Mouse (Mus musculus) erythroblast, adult 5-6 weeks (primary cell): Measurements from ENCODE around the gene Lnx2. TPM values are rescaled to one million over a fixed set of nuclear protein-coding genes. Genes with fewer than 3 reads are reported as not detected.

Source experiments
- ATAC-seq: replicated peaks from 2 replicates; pipeline ENCODE4 v1.8.0; 2016; ENCODE audit warnings: moderate number of reproducible peaks, mild to moderate bottlenecking, moderate TSS enrichment, inconsistent platforms; ENCODE audit not compliant: poor library complexity, low FRiP score, severe bottlenecking
- total RNA-seq, 2 experiments: library from RNA; stranded (forward) in 1 of 2; stranded (reverse) in 1 of 2; fragments of 150-400 nt in 1 of 2; fragments of 200-764, 138-1000 nt in 1 of 2; gene quantifications; 2 replicates each; pipeline versions ENCODE4 v1.2.3 to v1.2.4; 2015 to 2017; ENCODE audit warnings: low replicate concordance in 2 of 2

Gene Lnx2
- total RNA-seq, 2 experiments from 2014 or later = 1.8 to 6.5 TPM

DNA sequence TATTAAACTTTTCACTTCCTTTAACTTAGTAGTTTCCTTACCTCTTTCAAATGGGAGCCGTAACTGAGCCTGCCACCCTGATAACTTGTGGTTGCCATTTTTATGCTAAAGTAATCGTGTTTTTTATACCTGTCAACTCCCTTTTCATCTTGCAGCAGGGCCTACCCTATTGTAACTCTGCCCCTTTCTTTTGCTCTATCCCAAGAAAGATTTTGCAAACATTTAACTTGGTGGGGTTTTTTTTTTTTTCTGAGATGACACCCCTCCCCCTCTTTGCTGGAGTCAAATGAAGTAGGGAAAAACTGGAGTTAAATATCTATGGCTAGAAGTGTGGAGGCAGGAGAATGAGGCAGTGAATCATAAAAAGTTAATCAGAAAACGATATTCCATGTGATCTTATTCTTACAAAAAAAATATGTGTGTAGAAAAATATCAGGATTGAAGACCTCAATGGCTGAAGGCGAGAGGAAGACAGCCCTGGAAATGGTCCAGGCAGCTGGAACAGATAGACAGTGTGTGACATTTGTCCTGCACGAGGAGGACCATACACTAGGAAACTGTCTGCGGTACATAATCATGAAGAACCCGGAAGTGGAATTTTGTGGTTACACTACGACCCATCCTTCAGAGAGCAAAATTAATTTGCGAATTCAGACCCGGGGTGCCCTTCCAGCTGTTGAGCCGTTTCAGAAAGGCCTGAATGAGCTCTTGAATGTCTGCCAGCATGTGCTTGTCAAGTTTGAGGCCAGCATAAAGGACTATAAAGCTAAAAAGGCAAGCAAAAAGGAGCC lies 1.9 kb upstream of the Lnx2 start:
- ATAC-seq = no peak

- peak; percentile 80 for ATAC-seq
These were observed 1.1 kb upstream of the Lnx2 start for GRCm38 (mm10) chr5:147077305-147078034.

DNA sequence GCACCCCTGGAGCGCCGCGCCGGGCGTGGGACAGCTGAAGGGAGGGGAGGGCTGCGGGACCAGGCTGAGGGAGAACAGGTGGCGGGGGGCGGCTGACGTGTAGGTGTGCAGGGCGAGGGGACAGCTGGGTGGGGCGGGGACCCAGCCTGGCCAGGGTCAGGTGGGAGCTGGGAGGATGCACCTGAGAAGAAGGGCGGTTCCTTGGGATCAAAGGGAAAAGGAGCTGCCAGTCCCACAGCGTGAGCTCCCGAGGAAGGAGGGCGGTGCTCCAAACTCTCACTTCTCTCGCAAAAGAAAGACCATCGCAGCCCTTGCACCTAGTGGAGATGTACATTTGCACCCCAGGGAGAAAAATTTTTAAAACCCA lies 396 bp upstream of the Lnx2 start, which contains the start of gene Polr1d:
Gene Polr1d, plus strand, starts transcription at position 252 of the 367 bp plus-strand sequence.
- ATAC-seq = peak; percentile 19; the same call in 1 of the 2 replicates

DNA sequence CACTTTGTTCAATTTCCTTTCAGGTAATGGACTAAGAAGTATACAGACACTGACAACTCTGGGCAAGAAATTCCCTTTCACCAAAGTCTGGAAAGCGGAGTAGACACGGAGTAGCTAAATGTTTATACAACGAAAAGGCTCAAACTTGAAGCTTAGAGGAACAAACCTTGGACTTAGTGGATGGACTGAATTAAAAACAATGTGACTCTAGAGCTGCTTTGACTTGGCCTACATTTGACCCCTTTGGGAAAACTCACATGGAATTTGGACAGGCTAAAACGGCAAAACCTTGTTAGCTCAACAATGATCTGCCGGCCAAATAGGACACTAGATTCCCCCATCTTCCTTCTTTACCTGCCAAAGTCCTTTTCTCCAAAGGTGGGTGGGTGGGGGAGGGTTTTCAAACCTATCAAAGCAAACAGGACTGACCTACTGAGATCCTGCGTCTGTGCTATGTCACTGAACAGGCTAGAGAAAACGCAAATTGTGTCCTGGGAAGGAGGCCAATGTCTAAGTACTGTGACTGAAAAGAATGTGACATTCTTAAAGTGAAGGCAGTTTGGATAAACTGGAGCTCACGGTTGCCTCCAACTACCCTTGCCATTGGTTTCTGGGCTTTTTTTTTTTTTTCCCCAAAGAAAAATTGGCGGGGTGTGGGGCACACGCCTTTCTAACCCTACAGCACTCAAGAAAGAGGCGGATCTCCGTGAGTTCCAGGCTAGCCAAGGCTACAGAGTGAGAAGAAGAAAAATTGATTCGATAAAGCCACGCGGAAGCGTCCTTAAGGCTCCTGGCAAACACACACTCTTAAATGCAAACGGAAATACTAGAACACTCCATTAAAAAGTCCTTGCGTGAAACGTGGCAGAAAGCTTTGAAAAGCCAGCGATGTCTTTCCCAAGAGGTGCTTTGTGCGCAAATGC lies 1.0 kb downstream of the Lnx2 start:
- no peak for ATAC-seq

- no peak for ATAC-seq
These were observed 2.6 kb downstream of the Lnx2 start for GRCm38 (mm10) chr5:147073805-147074204.

DNA sequence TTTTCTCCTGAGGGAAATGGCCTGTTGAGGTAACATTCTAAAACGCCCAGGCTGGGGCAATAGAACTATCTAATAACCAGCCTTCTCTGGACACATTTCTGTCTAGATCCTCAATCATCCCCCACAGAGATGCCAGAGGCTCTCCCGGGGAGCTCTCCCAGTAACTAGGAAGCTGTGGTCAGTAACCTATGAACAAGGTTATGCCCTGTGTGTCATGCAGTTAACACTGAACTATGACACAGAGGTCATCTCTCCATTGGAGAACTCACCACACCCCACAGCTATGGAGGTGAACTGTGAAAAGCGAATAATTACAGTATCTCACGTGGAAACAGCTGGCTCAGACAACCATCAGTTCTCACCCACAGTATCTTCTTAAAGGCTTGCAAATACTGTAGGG lies 4.5 kb downstream of the Lnx2 start:
- no peak for ATAC-seq

DNA sequence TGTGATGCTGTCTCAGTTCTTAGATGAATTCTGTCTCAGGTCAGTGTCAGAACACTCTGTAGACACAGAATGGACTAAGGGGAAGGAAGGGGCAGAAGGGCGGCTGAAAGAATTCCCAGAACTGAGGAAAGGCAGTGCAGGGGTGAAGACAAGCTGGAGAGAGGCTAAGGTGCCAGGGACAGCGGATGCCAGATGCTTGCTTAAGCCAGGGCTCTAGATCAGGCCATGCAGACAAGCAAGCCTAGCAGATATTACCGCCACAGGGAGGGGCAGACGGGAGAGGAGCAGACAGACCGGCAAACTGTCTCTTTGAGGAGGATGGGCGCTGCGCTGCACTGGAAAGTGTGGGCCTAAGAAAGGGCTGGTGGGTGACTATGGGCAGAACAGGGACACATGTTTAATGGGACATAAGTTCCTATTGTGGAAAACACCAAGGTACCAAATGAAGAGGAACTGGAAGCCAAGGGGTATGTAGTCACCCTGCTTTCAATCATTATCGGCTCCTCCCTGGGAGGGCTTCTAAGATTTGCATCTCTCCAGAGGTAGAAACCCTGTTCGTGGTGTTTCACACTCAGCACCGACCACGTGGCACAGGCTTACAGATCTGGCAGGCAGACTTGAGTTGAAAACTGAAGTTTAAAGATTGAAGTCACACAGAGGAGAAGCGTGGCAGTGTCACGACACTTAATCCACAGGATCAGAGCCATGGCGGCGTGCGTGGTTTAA lies 5.4 kb downstream of the Lnx2 start:
- ATAC-seq = no peak

- no peak for ATAC-seq
These were observed 7.5 kb downstream of the Lnx2 start for GRCm38 (mm10) chr5:147068876-147069275.

GRCm38 (mm10) chr5:147066965-147067364 lies 9.4 kb downstream of the Lnx2 start:
- no peak for ATAC-seq

DNA sequence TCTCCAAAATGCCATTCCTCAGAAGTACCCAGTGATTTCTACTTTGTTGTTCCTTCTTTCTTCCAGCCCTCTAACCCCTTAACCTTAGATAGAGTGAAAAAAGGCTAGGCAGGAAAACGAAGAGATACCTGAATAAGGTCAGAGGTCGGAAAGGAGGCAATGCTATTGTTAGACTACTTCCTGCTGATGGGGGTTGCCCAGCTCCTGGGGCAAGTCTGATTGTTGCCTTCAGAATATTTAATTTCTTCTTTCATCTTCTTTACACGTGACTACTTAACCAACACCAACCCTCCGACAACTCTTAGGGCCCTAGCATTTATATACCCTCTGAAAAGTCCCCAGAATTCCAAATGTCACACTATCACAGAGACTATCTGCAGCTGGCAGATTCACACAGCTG lies 10.3 kb downstream of the Lnx2 start:
- ATAC-seq = no peak

GRCm38 (mm10) chr5:147063215-147063661 lies 13.1 kb downstream of the Lnx2 start:
- ATAC-seq = no peak

- ATAC-seq = no peak
These were observed 16.4 kb downstream of the Lnx2 start for GRCm38 (mm10) chr5:147060024-147060423.

- ATAC-seq = no peak
These were observed 17.1 kb downstream of the Lnx2 start for GRCm38 (mm10) chr5:147059319-147059718.

- no peak for ATAC-seq
These were observed 17.7 kb downstream of the Lnx2 start for GRCm38 (mm10) chr5:147058661-147059060.

GRCm38 (mm10) chr5:147057626-147058414 lies 18.6 kb downstream of the Lnx2 start:
- ATAC-seq = no peak

GRCm38 (mm10) chr5:147056712-147057290 lies 19.6 kb downstream of the Lnx2 start:
- no peak for ATAC-seq

- no peak for ATAC-seq
These were observed 20.7 kb downstream of the Lnx2 start for GRCm38 (mm10) chr5:147055572-147056245.
